Mouse (Mus musculus) lung, postnatal 0 days (tissue): Measurements from ENCODE around the gene Ap1ar.

Experiments
- CTCF ChIP-seq: IDR thresholded peaks from 2 replicates; pipeline ENCODE4 v1.5.1; 2016; ENCODE audit warnings: antibody characterized with exemption, mild to moderate bottlenecking
- EP300 ChIP-seq: IDR thresholded peaks from 2 replicates; pipeline ENCODE4 v1.6.1; 2016; ENCODE audit warnings: antibody characterized with exemption, mild to moderate bottlenecking, control low read depth

GRCm38 (mm10) chr3:127841926-127842325, 4.6 kb upstream of the Ap1ar start:
- TF ChIP-seq CTCF (no peak), EP300 (no peak)
